9 mouse cellular contexts compared by ENCODE assay signal in genomic region chr4:114997051-114997450, GRCm38 (mm10). TPM values are rescaled to one million over a fixed set of nuclear protein-coding genes. Genes with fewer than 3 reads are reported as not detected.
DNase-seq lines count a peak whose midpoint lies in the region; TF ChIP-seq lines count a peak whose summit lies in the region.
"Had no signal": no experiment of that assay in that cellular context is flagged by ENCODE, and none has a peak within 500 bp of the region (broad histone marks: within the 10 kb centered on the region; RNA-seq: fewer than 3 reads in every experiment).

No protein-coding gene starts in this region.

- peak; percentile 33; the same call in 1 of the 2 replicates for TF ChIP-seq CTCF in brain, embryonic 14.5 days (IDR thresholded peaks at IDR 0.05; ENCODE audit: borderline replicate concordance, extremely low read depth, insufficient read depth, insufficient read length)
- TF ChIP-seq CTCF in thymus, adult 2 months (IDR thresholded peaks at IDR 0.05; ENCODE audit: borderline replicate concordance, control insufficient read depth, extremely low read depth, insufficient read depth, low read length, poor library complexity) = no peak

- TF ChIP-seq POLR2A in brain, embryonic 14.5 days (IDR thresholded peaks at IDR 0.05; ENCODE audit: borderline replicate concordance, extremely low read depth, insufficient read depth, insufficient read length, poor library complexity, severe bottlenecking) = no peak
- no peak for TF ChIP-seq POLR2A in thymus, adult 2 months (IDR thresholded peaks at IDR 0.05; ENCODE audit: control insufficient read depth, extremely low read depth, insufficient read depth, low read length, poor library complexity)

- H3K4me1 ChIP-seq in thymus, adult 2 months (replicated peaks; ENCODE audit: control insufficient read depth, insufficient read depth, low read length) = peaks cover 6% of the 10 kb centered on the region; the same call in 1 of the 2 replicates

- H3K36me3 ChIP-seq in thymus, adult 2 months (ENCODE audit: control insufficient read depth, insufficient read depth, low read length) = no peaks in the 10 kb centered on the region
- H3K36me3 ChIP-seq: embryonic facial prominence, embryonic 12.5 days had no signal

- intact Hi-C loops in heart, postnatal 10 days (cut with DNase I) = loop anchor here (5.0 kb wide), 1 partner anchor 90 kb away; the partner anchor contains the start of gene Pdzk1ip1
- intact Hi-C loops in heart, postnatal 25 days (cut with DNase I) = loop anchor here (5.0 kb wide), 1 partner anchor 90 kb away; the partner anchor contains the start of gene Pdzk1ip1
- intact Hi-C loops in left cerebral cortex, postnatal 4 days (cut with DNase I) = no loop called here

- no peak overlapping the region for H3K27ac ChIP-seq in thymus, adult 2 months (ENCODE audit: control insufficient read depth, insufficient read depth, low read length)
- H3K27ac ChIP-seq: embryonic facial prominence, embryonic 12.5 days had no signal

- DNase-seq in heart, postnatal 10 days = peak; percentile 20 to 62
- DNase-seq in heart, postnatal 25 days (ENCODE audit: low spot score) = no peak
- peak; percentile 28 for DNase-seq in right cerebral cortex, postnatal 14 days
- DNase-seq in right cerebral cortex, postnatal 25 days = no peak
- peak; percentile 40 for DNase-seq in brain, embryonic 14.5 days (ENCODE audit: low read depth)
- DNase-seq in left cerebral cortex, postnatal 4 days = peak; percentile 14
- DNase-seq in thymus, adult 2 months = peak; percentile 58
- no peak for DNase-seq in layer of hippocampus, adult 9-10 months (ENCODE audit: low spot score)

- WGBS in thymus, adult 2 months = 71% methylated on average over 3 of the region's 3 CpGs

- H3K27me3 ChIP-seq in thymus, adult 2 months (ENCODE audit: control insufficient read depth, insufficient read depth, low read length) = no peaks in the 10 kb centered on the region

- no peak overlapping the region for H3K4me3 ChIP-seq in thymus, adult 2 months (ENCODE audit: control insufficient read depth, insufficient read depth, low read length)
- H3K4me3 ChIP-seq: embryonic facial prominence, embryonic 12.5 days had no signal

RNA-seq across cellular contexts. Expression of gene Stil, which starts 2.9 kb away (rescaled TPM):
- 1 to 10 TPM; 3.2 to 3.3 TPM for total RNA-seq in heart, postnatal 10 days (2021)
- under 1 TPM; 0.16 to 0.22 TPM for total RNA-seq in heart, postnatal 25 days (2021)
- 6.4 and 9.9 TPM in 2 replicates for polyA plus RNA-seq in brain, embryonic 14.5 days (2012; rRNA removed)
- total RNA-seq in left cerebral cortex, postnatal 4 days (2021) = 1 to 10 TPM; 2.9 to 3.1 TPM
- polyA plus RNA-seq in thymus, adult 2 months (2012; rRNA removed) = 8.1 and 10.7 TPM in 2 replicates

RNA-seq across cellular contexts. Expression of gene Cmpk1, which starts 10.0 kb away (rescaled TPM):
- 10 to 100 TPM; 50.4 to 55.1 TPM for total RNA-seq in heart, postnatal 10 days (2021)
- 10 to 100 TPM; 34.2 to 39.8 TPM for total RNA-seq in heart, postnatal 25 days (2021)
- 64.5 and 71.7 TPM in 2 replicates for polyA plus RNA-seq in brain, embryonic 14.5 days (2012; rRNA removed)
- total RNA-seq in left cerebral cortex, postnatal 4 days (2021) = 100 to 1,000 TPM; 141 to 149 TPM
- polyA plus RNA-seq in thymus, adult 2 months (2012; rRNA removed) = 17.7 and 20.1 TPM in 2 replicates

RNA-seq across cellular contexts. Expression of gene Tal1, which starts 59.2 kb away (rescaled TPM):
- 1 to 10 TPM; 7.2 to 7.3 TPM for total RNA-seq in heart, postnatal 10 days (2021)
- 1 to 10 TPM; 3.7 to 4.0 TPM for total RNA-seq in heart, postnatal 25 days (2021)
- polyA plus RNA-seq in brain, embryonic 14.5 days (2012; rRNA removed) = 20.7 and 29.7 TPM in 2 replicates
- total RNA-seq in left cerebral cortex, postnatal 4 days (2021) = 1 to 10 TPM; 2.1 to 2.4 TPM
- polyA plus RNA-seq in thymus, adult 2 months (2012; rRNA removed) = 0.89 and 0.94 TPM in 2 replicates

Comparison
In these comparisons a context has a peak if more than half of its experiments do, and no peak if none do; other contexts are left out.
1. DNase-seq: peak in heart, postnatal 10 days (2 of 2), right cerebral cortex, postnatal 14 days (single experiment), brain, embryonic 14.5 days (single experiment), left cerebral cortex, postnatal 4 days (single experiment) and thymus, adult 2 months (single experiment); none in heart, postnatal 25 days (single experiment), right cerebral cortex, postnatal 25 days (single experiment) and layer of hippocampus, adult 9-10 months (single experiment).